22 mouse cellular contexts compared by ENCODE assay signal in genomic region chr4:71488059-71488458, GRCm38 (mm10).
"Had no signal": no experiment of that assay in that cellular context is flagged by ENCODE, and none has a peak within 500 bp of the region (broad histone marks: within the 10 kb centered on the region; RNA-seq: fewer than 3 reads in every experiment).

No protein-coding gene starts in this region.

- H3K4me1 ChIP-seq: heart, embryonic 12.5 days; heart, embryonic 15.5 days; intestine, embryonic 15.5 days had no signal

- H3K9me3 ChIP-seq: heart, embryonic 10.5 days; heart, embryonic 12.5 days; heart, embryonic 13.5 days; heart, embryonic 15.5 days; hindbrain, embryonic 10.5 days; hindbrain, embryonic 12.5 days; hindbrain, embryonic 13.5 days; hindbrain, embryonic 15.5 days; intestine, embryonic 15.5 days; kidney, embryonic 15.5 days had no signal

- H3K27ac ChIP-seq: heart, embryonic 10.5 days; heart, embryonic 13.5 days; heart, embryonic 15.5 days; hindbrain, embryonic 10.5 days; hindbrain, embryonic 12.5 days; hindbrain, embryonic 13.5 days; hindbrain, embryonic 14.5 days; hindbrain, embryonic 15.5 days; hindbrain, postnatal 0 days; intestine, embryonic 15.5 days; kidney, postnatal 0 days had no signal

- H3K9ac ChIP-seq: heart, embryonic 12.5 days; heart, embryonic 13.5 days; heart, embryonic 15.5 days; hindbrain, embryonic 12.5 days; hindbrain, embryonic 13.5 days; hindbrain, embryonic 14.5 days; hindbrain, embryonic 15.5 days; intestine, embryonic 15.5 days; kidney, embryonic 15.5 days had no signal

- H3K4me3 ChIP-seq: heart, embryonic 10.5 days; heart, embryonic 12.5 days; heart, embryonic 13.5 days; heart, embryonic 15.5 days; hindbrain, embryonic 10.5 days; hindbrain, embryonic 12.5 days; hindbrain, embryonic 13.5 days; hindbrain, embryonic 15.5 days; intestine, embryonic 15.5 days; kidney, embryonic 15.5 days; layer of hippocampus, adult 2 months had no signal

- DNase-seq: heart, postnatal 4 days; kidney, adult 11 months; kidney, adult 18-20 months; layer of hippocampus, postnatal 36 days had no signal

- H3K36me3 ChIP-seq: heart, embryonic 10.5 days; heart, embryonic 12.5 days; heart, embryonic 13.5 days; heart, embryonic 15.5 days; hindbrain, embryonic 10.5 days; hindbrain, embryonic 12.5 days; hindbrain, embryonic 13.5 days; hindbrain, embryonic 15.5 days; intestine, embryonic 15.5 days; kidney, embryonic 15.5 days had no signal

- ATAC-seq: hindbrain, embryonic 16.5 days; hindbrain, postnatal 0 days; inflammation-experienced regulatory T-cells, adult 6 months; intestine, postnatal 0 days had no signal

- H3K27me3 ChIP-seq: heart, embryonic 12.5 days; heart, embryonic 13.5 days; heart, embryonic 15.5 days; hindbrain, embryonic 12.5 days; intestine, embryonic 15.5 days; kidney, embryonic 15.5 days had no signal

- H3K4me2 ChIP-seq: heart, embryonic 11.5 days; heart, embryonic 12.5 days; heart, embryonic 13.5 days; heart, embryonic 15.5 days; hindbrain, embryonic 12.5 days; hindbrain, embryonic 13.5 days; hindbrain, embryonic 14.5 days; hindbrain, embryonic 15.5 days; intestine, embryonic 15.5 days; kidney, embryonic 15.5 days had no signal
